Mouse (Mus musculus): ENCODE measurements at regions not wholly inside any gene's neighbourhood (a gene's known extent, or its start where the extent isn't known, plus 50 kb on each side); places are given as distances from the start of the nearest gene placed in this dataset.
A peak's percentile ranks its signal among the peaks of the same experiment; 100 is the strongest.
"Not testable (repeated sequence)": the region's sequence is repeated elsewhere in the genome, so short reads cannot be mapped to it uniquely, and the experiment has no call there.

DNA sequence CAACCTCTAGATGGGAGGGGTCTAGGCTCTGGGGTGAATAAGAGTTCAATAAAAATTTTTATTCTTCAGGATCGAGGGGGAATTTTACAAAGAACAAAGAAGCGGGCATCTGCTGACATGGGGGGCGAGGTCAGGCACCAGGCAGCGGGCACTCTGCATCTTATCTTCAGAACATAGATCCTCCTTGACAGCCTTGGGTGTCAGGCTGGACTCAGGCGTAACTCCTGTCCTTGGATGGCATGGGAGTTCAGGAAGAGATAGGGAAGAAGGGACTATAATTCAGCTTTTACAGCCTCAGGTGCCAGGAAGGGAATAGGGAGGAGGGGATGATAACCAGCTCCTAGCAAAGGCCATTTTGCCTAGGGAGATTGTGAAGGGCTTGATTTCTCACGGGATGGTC lies 753.1 kb downstream of the Gm10330 start:
- DNase-seq: not testable (repeated sequence)

DNA sequence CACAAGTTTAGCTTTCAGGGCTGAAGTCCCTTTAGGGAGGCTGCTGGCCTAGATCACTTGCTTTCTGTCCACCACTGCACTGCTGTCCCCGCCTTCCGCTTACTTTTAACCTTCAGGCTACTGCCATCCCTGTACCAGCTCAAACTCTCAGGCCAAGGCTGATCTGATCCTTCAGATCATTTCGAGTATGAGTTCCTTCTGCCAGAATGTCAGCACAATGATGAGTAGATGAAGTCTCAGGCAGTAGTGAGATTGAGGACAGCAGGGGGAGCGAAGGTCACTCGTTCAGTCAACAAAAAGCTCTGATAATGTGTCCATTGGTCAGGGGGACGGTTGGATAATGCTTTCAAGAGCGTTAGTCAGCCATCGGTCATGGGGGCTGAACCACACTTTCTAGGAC lies 756.5 kb downstream of the Gm10330 start:
- DNase-seq: not testable (repeated sequence)

DNA sequence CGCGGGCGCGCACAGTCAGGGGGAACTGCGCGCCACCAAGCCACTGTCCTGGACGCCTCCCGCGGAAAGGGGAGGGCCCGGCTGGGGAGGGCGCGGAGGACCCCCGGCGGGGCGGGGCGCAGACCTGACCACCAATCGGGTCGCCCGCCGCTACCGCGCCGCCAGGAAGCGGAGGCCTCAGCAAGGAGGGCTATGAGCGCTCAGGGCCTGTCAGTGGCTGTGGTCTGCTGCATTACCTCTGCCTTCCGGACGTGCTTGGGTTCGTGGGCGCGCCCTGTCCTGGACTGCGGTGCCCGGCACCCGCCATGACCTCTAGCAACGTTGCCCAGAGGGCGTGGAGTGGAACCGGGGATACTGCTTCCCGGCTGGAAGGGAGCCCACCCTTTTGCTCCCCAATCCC lies 769.9 kb downstream of the Gm10330 start:
- peak; percentile 0 for DNase-seq

DNA sequence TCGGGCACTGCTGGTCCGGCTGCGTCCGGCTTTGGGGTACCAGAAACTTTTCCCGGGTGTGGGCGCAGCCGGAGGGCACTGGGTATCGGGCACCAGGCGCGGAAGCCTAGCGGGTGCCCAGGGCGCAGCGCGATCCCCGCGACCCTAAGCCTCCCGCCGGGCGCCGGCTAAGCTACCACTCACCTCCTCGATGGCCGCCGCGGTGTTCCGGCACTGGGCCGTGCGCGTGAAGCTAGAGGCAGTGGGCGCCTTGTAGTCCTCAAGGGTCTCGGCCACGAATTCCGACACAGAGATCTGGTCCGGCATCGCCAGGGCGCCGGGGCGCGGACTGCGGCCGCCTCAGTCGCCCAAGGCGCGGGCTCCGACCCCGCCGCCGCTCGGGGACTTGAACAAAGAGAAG lies 770.4 kb downstream of the Gm10330 start:
- not testable (repeated sequence) for DNase-seq

Measured in right cerebral cortex, adult 18-20 months (tissue).